Mouse (Mus musculus): ENCODE data around the gene Ankrd36. TPM values are rescaled to one million over a fixed set of nuclear protein-coding genes. Genes with fewer than 3 reads are reported as not detected.
"Not testable (repeated sequence)": the region's sequence is repeated elsewhere in the genome, so short reads cannot be mapped to it uniquely, and the experiment has no call there.

Gene Ankrd36
- polyA plus RNA-seq, 1 experiment from 2014 or later = 0.09 TPM

DNA sequence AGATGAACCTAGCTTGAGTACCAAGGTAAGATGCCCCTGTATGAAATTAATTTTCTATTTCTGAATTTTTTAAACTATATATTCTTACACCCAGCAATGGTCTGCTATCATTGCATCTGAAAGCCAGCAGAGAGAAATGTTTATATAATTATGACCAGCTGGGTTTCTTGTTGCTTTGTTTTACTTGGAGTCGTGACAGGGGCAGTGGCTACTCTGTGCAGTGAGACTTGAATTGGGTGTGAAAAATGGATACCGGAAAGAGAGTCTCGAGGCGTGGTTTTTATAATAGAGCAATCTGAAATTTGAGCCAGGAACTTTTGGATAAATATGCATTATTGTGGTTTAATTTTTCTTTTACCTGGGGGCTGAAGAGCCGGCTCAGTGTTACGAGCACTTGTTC is 27.3 kb downstream of the Ankrd36 start:
- H3K9me3 ChIP-seq = no peaks in the 10 kb centered on the region
- ATAC-seq (ENCODE audit: borderline replicate concordance, extremely low read depth, low FRiP score, low TSS enrichment) = no peak
- WGBS = 48% methylated on average over 6 of the region's 6 CpGs
- H3K4me1 ChIP-seq = peaks cover 9% of the 10 kb centered on the region
- H3K4me2 ChIP-seq = no peak overlapping the region
- H3K27me3 ChIP-seq = no peaks in the 10 kb centered on the region
- H3K36me3 ChIP-seq = no peaks in the 10 kb centered on the region
- no peak overlapping the region for H3K4me3 ChIP-seq
- H3K9ac ChIP-seq = no peak overlapping the region
- H3K27ac ChIP-seq = no peak overlapping the region

GRCm38 (mm10) chr11:5605421-5605820 is 35.9 kb downstream of the Ankrd36 start:
- Histone ChIP-seq H3K27me3 (no peaks in the 10 kb centered on the region), H3K36me3 (no peaks in the 10 kb centered on the region), H3K4me2 (no peak overlapping the region), H3K27ac (no peak overlapping the region), H3K9me3 (no peaks in the 10 kb centered on the region), H3K4me3 (no peak overlapping the region), H3K9ac (no peak overlapping the region), H3K4me1 (no peaks in the 10 kb centered on the region)
- ATAC-seq (ENCODE audit: borderline replicate concordance, extremely low read depth, low FRiP score, low TSS enrichment) = no peak
- 66% methylated on average over 3 of the region's 3 CpGs for WGBS

GRCm38 (mm10) chr11:5611918-5612317 is 42.4 kb downstream of the Ankrd36 start:
- H3K36me3 ChIP-seq; H3K4me1 ChIP-seq; H3K9ac ChIP-seq; H3K9me3 ChIP-seq; H3K27ac ChIP-seq; H3K4me3 ChIP-seq; H3K27me3 ChIP-seq; H3K4me2 ChIP-seq; ATAC-seq (ENCODE audit: borderline replicate concordance, extremely low read depth, low FRiP score, low TSS enrichment): not testable (repeated sequence)
- WGBS = 72% methylated on average over 1 of the region's 1 CpGs

- Histone ChIP-seq H3K4me1 (no peaks in the 10 kb centered on the region), H3K36me3 (no peaks in the 10 kb centered on the region), H3K4me3 (no peak overlapping the region), H3K9me3 (no peaks in the 10 kb centered on the region), H3K27me3 (no peaks in the 10 kb centered on the region), H3K9ac (no peak overlapping the region), H3K27ac (no peak overlapping the region), H3K4me2 (no peak overlapping the region)
- 68% methylated on average over 3 of the region's 3 CpGs for WGBS
- no peak for ATAC-seq (ENCODE audit: borderline replicate concordance, extremely low read depth, low FRiP score, low TSS enrichment)
These were observed 45.0 kb downstream of the Ankrd36 start for GRCm38 (mm10) chr11:5614453-5614852.

DNA sequence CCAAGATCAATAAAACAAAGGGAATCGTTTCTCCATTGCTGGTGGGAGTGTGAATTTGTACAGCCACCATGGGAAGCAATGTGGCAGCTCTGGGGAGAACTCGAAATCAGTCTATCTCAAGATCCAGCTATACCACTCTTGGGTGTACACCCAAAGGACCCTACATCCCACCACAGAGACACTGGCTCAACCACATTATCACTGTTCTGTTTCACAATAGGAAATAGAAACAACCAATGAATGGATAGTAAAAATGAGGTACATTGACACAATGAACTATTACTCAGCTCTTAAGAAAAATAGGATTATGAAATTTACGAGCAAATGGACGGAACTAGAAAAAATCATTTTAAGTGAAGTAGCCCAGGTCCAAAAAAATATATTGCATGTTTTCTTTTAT is 55.6 kb downstream of the Ankrd36 start:
- Histone ChIP-seq H3K27me3 (no peaks in the 10 kb centered on the region), H3K4me2 (no peak overlapping the region), H3K9me3 (no peaks in the 10 kb centered on the region), H3K4me1 (no peaks in the 10 kb centered on the region), H3K27ac (no peak overlapping the region), H3K36me3 (no peaks in the 10 kb centered on the region), H3K9ac (no peak overlapping the region), H3K4me3 (no peak overlapping the region)
- 80% methylated on average over 4 of the region's 4 CpGs for WGBS
- ATAC-seq (ENCODE audit: borderline replicate concordance, extremely low read depth, low FRiP score, low TSS enrichment) = no peak

DNA sequence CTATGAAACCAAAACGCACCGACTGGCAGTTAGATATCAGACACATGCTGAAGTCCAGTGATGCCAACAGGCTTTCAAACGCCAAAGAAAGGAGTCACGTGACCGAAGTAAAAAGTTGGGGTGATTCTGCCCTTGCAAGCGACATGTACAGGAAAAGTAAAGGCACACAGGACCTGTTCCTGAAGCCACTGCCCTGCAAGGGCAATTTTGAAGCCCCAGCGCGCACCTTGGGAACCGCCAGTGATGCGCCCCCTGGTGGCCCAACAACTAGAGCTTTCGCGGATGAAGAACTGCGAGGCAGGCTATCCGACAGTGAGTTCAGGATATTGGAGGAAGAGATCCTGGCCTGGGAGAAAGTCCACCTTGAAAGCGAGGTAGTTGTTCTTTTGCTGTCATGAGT is 59.5 kb downstream of the Ankrd36 start:
- H3K4me2 ChIP-seq = no peak overlapping the region
- no peak overlapping the region for H3K4me3 ChIP-seq
- WGBS = 18% methylated on average over 15 of the region's 15 CpGs
- no peak overlapping the region for H3K9ac ChIP-seq
- H3K4me1 ChIP-seq = no peaks in the 10 kb centered on the region
- H3K27ac ChIP-seq = no peak overlapping the region
- H3K9me3 ChIP-seq = no peaks in the 10 kb centered on the region
- ATAC-seq (ENCODE audit: borderline replicate concordance, extremely low read depth, low FRiP score, low TSS enrichment) = no peak
- H3K36me3 ChIP-seq = no peaks in the 10 kb centered on the region
- H3K27me3 ChIP-seq = no peaks in the 10 kb centered on the region

GRCm38 (mm10) chr11:5643085-5643484 is 73.6 kb downstream of the Ankrd36 start:
- H3K4me2 ChIP-seq = no peak overlapping the region

DNA sequence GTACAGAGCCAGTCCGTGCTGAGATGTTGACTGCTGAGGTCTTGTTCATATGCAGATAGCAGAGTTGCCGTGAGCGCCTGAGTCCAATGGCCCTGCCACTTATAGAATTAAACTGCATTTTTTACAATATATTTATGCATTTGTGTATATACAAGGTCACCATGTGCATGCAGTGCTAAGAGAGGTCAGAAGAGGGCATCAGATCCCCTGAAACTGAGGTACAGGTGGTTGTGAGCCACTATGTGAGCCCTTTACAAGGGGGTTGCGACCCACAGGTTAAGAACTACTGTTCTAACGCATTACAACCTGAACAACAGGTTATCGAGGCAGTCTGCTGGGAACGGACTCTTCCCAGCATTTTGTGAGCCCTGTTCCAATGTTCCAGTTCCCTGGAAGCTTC is 80.8 kb downstream of the Ankrd36 start:
- Histone ChIP-seq H3K9me3 (no peaks in the 10 kb centered on the region), H3K4me3 (no peak overlapping the region), H3K27me3 (no peaks in the 10 kb centered on the region), H3K36me3 (no peaks in the 10 kb centered on the region), H3K4me2 (no peak overlapping the region), H3K27ac (no peak overlapping the region), H3K4me1 (no peaks in the 10 kb centered on the region), H3K9ac (no peak overlapping the region)
- 54% methylated on average over 7 of the region's 7 CpGs for WGBS
- no peak for ATAC-seq (ENCODE audit: borderline replicate concordance, extremely low read depth, low FRiP score, low TSS enrichment)

More at GRCm38 (mm10) chr11:5643085-5643484, 73.6 kb downstream of the Ankrd36 start:
- no peaks in the 10 kb centered on the region for H3K4me1 ChIP-seq
- ATAC-seq (ENCODE audit: borderline replicate concordance, extremely low read depth, low FRiP score, low TSS enrichment) = no peak
- H3K9me3 ChIP-seq = no peaks in the 10 kb centered on the region
- WGBS = 82% methylated on average over 5 of the region's 5 CpGs
- H3K4me3 ChIP-seq = no peak overlapping the region
- H3K36me3 ChIP-seq = no peaks in the 10 kb centered on the region
- H3K27ac ChIP-seq = no peak overlapping the region
- no peaks in the 10 kb centered on the region for H3K27me3 ChIP-seq
- no peak overlapping the region for H3K9ac ChIP-seq

- no peaks in the 10 kb centered on the region for H3K9me3 ChIP-seq
- ATAC-seq (ENCODE audit: borderline replicate concordance, extremely low read depth, low FRiP score, low TSS enrichment) = no peak
- WGBS = 46% methylated on average over 6 of the region's 6 CpGs
- H3K36me3 ChIP-seq = no peaks in the 10 kb centered on the region
- no peaks in the 10 kb centered on the region for H3K27me3 ChIP-seq
- no peak overlapping the region for H3K4me3 ChIP-seq
- H3K4me1 ChIP-seq = no peaks in the 10 kb centered on the region
- no peak overlapping the region for H3K9ac ChIP-seq
- H3K4me2 ChIP-seq = no peak overlapping the region
- no peak overlapping the region for H3K27ac ChIP-seq
These were observed 113.1 kb downstream of the Ankrd36 start for GRCm38 (mm10) chr11:5682541-5682940.

- Histone ChIP-seq H3K27me3 (no peaks in the 10 kb centered on the region), H3K4me1 (no peaks in the 10 kb centered on the region), H3K36me3 (no peaks in the 10 kb centered on the region), H3K4me3 (no peak overlapping the region), H3K9ac (no peak overlapping the region), H3K9me3 (no peaks in the 10 kb centered on the region), H3K4me2 (no peak overlapping the region), H3K27ac (no peak overlapping the region)
- WGBS = 25% methylated on average over 7 of the region's 7 CpGs
- ATAC-seq (ENCODE audit: borderline replicate concordance, extremely low read depth, low FRiP score, low TSS enrichment) = no peak
These were observed 114.8 kb downstream of the Ankrd36 start for GRCm38 (mm10) chr11:5684283-5684682.

DNA sequence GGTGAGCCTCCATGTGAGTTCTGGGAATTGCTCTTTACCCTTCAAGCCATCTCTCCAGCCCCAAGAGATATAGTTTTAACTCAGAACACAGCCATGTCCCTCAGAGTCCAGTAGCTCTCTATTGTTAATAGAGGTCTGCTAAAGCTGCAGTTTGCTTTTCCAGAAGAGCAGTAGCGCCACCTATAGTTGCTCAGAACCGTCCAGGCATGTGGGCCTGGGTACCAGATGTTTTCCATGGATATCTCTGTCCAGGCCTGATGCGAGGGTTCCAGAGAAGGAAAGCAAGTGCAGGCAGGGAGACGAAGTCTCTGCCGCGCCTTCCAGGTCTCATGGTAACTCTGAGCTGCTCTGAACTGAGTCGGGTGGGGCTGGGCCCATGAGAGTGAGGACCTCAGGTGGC is 122.3 kb downstream of the Ankrd36 start:
- no peak for ATAC-seq (ENCODE audit: borderline replicate concordance, extremely low read depth, low FRiP score, low TSS enrichment)
- H3K27ac ChIP-seq = no peak overlapping the region
- H3K36me3 ChIP-seq = no peaks in the 10 kb centered on the region
- H3K4me1 ChIP-seq = no peaks in the 10 kb centered on the region
- no peak overlapping the region for H3K4me2 ChIP-seq
- H3K9me3 ChIP-seq = no peaks in the 10 kb centered on the region
- H3K27me3 ChIP-seq = peaks cover 2% of the 10 kb centered on the region; the same call in 1 of the 2 replicates
- 32% methylated on average over 7 of the region's 7 CpGs for WGBS
- H3K4me3 ChIP-seq = no peak overlapping the region
- H3K9ac ChIP-seq = no peak overlapping the region

DNA sequence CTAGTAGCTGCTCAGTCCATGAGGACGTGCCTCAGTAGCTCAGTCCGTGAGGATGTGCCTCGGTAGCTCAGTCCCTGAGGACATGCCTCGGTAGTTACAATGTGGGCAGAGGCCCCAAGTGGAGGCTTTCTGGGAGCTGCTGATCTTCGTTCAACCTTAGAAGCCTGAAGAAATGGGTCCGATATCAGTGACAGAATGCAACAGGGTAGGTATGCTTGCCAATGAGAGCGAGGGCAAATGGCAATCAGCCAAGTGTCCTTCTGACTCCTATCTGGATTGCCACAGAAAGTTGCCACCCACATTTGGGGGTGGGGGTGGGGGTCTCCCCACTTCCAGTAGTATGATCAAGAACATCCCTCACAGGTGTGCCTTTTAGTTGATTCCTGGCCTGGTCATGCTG is 131.3 kb downstream of the Ankrd36 start:
- no peaks in the 10 kb centered on the region for H3K27me3 ChIP-seq
- peaks cover 4% of the 10 kb centered on the region for H3K4me1 ChIP-seq
- H3K4me3 ChIP-seq = no peak overlapping the region
- H3K27ac ChIP-seq = no peak overlapping the region
- H3K9me3 ChIP-seq = no peaks in the 10 kb centered on the region
- no peak overlapping the region for H3K4me2 ChIP-seq
- WGBS = 88% methylated on average over 7 of the region's 7 CpGs
- ATAC-seq (ENCODE audit: borderline replicate concordance, extremely low read depth, low FRiP score, low TSS enrichment) = no peak
- H3K9ac ChIP-seq = no peak overlapping the region
- H3K36me3 ChIP-seq = peaks cover 17% of the 10 kb centered on the region

DNA sequence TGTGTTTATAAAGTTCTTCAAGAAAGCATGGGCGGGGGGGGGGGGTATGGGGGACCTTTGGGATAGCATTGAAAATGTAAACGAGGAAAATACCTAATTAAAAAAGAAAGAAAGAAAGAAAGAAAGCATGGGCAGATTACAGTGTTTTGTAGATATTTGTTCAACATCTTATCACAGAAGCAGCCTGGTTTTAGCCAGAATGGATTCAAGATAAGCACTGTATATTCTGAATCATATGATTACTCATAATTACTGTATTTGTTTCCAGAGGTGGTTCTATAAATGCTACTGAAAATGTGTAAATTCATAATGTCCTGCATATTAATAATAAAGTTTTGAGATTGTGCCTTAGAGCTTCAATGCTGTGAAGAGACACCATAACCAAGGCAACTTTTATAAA is 131.8 kb downstream of the Ankrd36 start:
- WGBS = 80% methylated on average over 2 of the region's 2 CpGs
- no peak for ATAC-seq (ENCODE audit: borderline replicate concordance, extremely low read depth, low FRiP score, low TSS enrichment)

More for the DNA sequence above, 131.8 kb downstream of the Ankrd36 start:
- no peaks in the 10 kb centered on the region for H3K9me3 ChIP-seq
- no peak overlapping the region for H3K27ac ChIP-seq
- no peak overlapping the region for H3K9ac ChIP-seq
- peaks cover 8% of the 10 kb centered on the region for H3K4me1 ChIP-seq
- no peak overlapping the region for H3K4me2 ChIP-seq
- no peak overlapping the region for H3K4me3 ChIP-seq
- H3K27me3 ChIP-seq = no peaks in the 10 kb centered on the region
- peaks cover 17% of the 10 kb centered on the region for H3K36me3 ChIP-seq
